Comparison of ENCODE assay signal across 19 mouse cellular contexts in the genomic region with DNA sequence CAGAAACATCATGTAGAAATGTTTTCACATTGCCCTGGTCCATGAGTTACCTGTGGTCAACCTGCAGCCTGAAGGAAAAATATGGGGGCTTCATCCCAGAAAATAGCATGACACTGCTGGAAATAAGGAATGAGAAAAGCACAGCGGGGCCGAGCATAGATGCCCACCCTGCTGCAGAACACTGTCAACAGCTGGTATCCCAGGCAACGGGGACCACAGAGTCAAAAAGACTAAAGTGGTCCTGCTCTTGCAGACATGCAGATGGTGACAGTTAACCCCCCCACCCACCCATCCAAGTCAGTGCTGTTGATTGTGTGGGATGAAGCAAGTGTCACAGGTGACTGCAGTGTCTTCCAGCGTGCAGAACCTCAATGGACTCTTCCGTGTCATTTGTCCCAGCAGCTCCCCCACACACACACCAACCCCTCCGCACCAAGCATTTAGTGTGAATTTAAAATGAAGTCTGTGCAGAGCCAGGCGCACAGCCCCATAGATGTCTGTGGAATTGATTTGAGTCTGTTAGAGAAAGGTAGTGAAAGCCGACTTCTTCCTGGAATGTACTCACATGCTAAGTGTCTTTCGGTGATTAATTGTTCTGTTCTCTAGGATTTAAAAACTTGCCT.
DNase-seq lines count a peak whose midpoint lies in the region; ATAC-seq and TF ChIP-seq lines count a peak whose summit lies in the region.
"Had no signal": no experiment of that assay in that cellular context is flagged by ENCODE, and none has a peak within 500 bp of the region (broad histone marks: within the 10 kb centered on the region; RNA-seq: fewer than 3 reads in every experiment).

No protein-coding gene starts in this region.

- H3K9ac ChIP-seq in forebrain, embryonic 16.5 days (replicated peaks; ENCODE audit: low read depth, low read length), result no peak overlapping the region
- no peak overlapping the region for H3K9ac ChIP-seq in forebrain, embryonic 11.5 days (ENCODE audit: low read length)
- H3K9ac ChIP-seq in hindbrain, embryonic 14.5 days, result no peak overlapping the region
- no peak overlapping the region for H3K9ac ChIP-seq in midbrain, postnatal 0 days (replicated peaks; ENCODE audit: low read length, poor library complexity, severe bottlenecking)
- H3K9ac ChIP-seq: embryonic facial prominence, embryonic 13.5 days; heart, embryonic 12.5 days; liver, embryonic 13.5 days; lung, embryonic 14.5 days had no signal

- H3K27ac ChIP-seq in forebrain, embryonic 16.5 days (ENCODE audit: low read length), result no peak overlapping the region
- H3K27ac ChIP-seq in forebrain, embryonic 11.5 days (ENCODE audit: low read depth, low read length), result no peak overlapping the region
- peak overlapping the region; percentile 46; the same call in 1 of the 2 replicates for H3K27ac ChIP-seq in layer of hippocampus, adult 2 months
- H3K27ac ChIP-seq in hindbrain, embryonic 14.5 days, result no peak overlapping the region
- no peak overlapping the region for H3K27ac ChIP-seq in midbrain, postnatal 0 days (ENCODE audit: low read depth, low read length)
- H3K27ac ChIP-seq: embryonic facial prominence, embryonic 13.5 days; left cerebral cortex, adult 2 months; liver, embryonic 13.5 days had no signal

- H3K9me3 ChIP-seq in forebrain, embryonic 16.5 days (ENCODE audit: control insufficient read depth, low read length), result no peaks in the 10 kb centered on the region
- no peaks in the 10 kb centered on the region for H3K9me3 ChIP-seq in forebrain, embryonic 11.5 days (ENCODE audit: control insufficient read depth, low read length)
- H3K9me3 ChIP-seq in hindbrain, embryonic 14.5 days (ENCODE audit: control insufficient read depth, low read length), result no peaks in the 10 kb centered on the region
- no peaks in the 10 kb centered on the region for H3K9me3 ChIP-seq in midbrain, postnatal 0 days (ENCODE audit: low read length)
- H3K9me3 ChIP-seq: embryonic facial prominence, embryonic 13.5 days; heart, embryonic 12.5 days; liver, embryonic 13.5 days had no signal

- H3K4me1 ChIP-seq in forebrain, embryonic 16.5 days (replicated peaks; ENCODE audit: control insufficient read depth, insufficient read depth, low read length), result peaks cover 26% of the 10 kb centered on the region
- no peaks in the 10 kb centered on the region for H3K4me1 ChIP-seq in forebrain, embryonic 11.5 days (replicated peaks; ENCODE audit: control insufficient read depth, insufficient read depth, low read length)
- H3K4me1 ChIP-seq in hindbrain, embryonic 14.5 days (replicated peaks; ENCODE audit: control insufficient read depth, insufficient read depth, low read length), result 0 out of 2 replicates have a peak, but pooled peaks cover 4% of the 10 kb centered on the region
- no peaks in the 10 kb centered on the region for H3K4me1 ChIP-seq in midbrain, postnatal 0 days (ENCODE audit: insufficient read depth, low read length)
- H3K4me1 ChIP-seq: heart, embryonic 12.5 days; liver, embryonic 13.5 days had no signal

- ATAC-seq in forebrain, embryonic 16.5 days, result peak; percentile 62
- no peak for ATAC-seq in forebrain, embryonic 11.5 days (replicated peaks; ENCODE audit: low FRiP score)
- peak; percentile 34; the same call in 1 of the 2 replicates for ATAC-seq in hindbrain, embryonic 14.5 days (ENCODE audit: low FRiP score)
- no peak for ATAC-seq in midbrain, postnatal 0 days (ENCODE audit: low FRiP score)
- ATAC-seq: CD4-positive, CD25-positive, alpha-beta regulatory T cell, adult 4 months; intestine, postnatal 0 days had no signal

- DNase-seq in forebrain, embryonic 11.5 days (ENCODE audit: low spot score), result no peak
- no peak for DNase-seq in layer of hippocampus, adult 2 months (ENCODE audit: low spot score in 2 of 2)
- DNase-seq in layer of hippocampus, postnatal 25 days (ENCODE audit: extremely low spot score in 1 of 2, low spot score in 1 of 2), result no peak
- no peak for DNase-seq in hindbrain, embryonic 14.5 days (ENCODE audit: low spot score)
- peak; percentile 24 for DNase-seq in midbrain, postnatal 0 days (ENCODE audit: low spot score)
- DNase-seq in adrenal gland, postnatal 36 days, result no peak
- DNase-seq: gastrocnemius, postnatal 10 days; heart, postnatal 10 days; kidney, postnatal 36 days; liver, embryonic 13.5 days; thymus, postnatal 14 days had no signal

- no peaks in the 10 kb centered on the region for H3K36me3 ChIP-seq in forebrain, embryonic 16.5 days (ENCODE audit: control insufficient read depth, insufficient read depth)
- no peaks in the 10 kb centered on the region for H3K36me3 ChIP-seq in forebrain, embryonic 11.5 days (ENCODE audit: control insufficient read depth, insufficient read depth, low read length)
- H3K36me3 ChIP-seq in hindbrain, embryonic 14.5 days (replicated peaks; ENCODE audit: control insufficient read depth, insufficient read depth), result no peaks in the 10 kb centered on the region
- H3K36me3 ChIP-seq in midbrain, postnatal 0 days (ENCODE audit: insufficient read depth, low read length), result no peaks in the 10 kb centered on the region
- H3K36me3 ChIP-seq: embryonic facial prominence, embryonic 13.5 days; heart, embryonic 12.5 days; liver, embryonic 13.5 days had no signal

- no peaks in the 10 kb centered on the region for H3K27me3 ChIP-seq in forebrain, embryonic 16.5 days (replicated peaks; ENCODE audit: control insufficient read depth, insufficient read depth, low read length)
- no peaks in the 10 kb centered on the region for H3K27me3 ChIP-seq in forebrain, embryonic 11.5 days (ENCODE audit: control insufficient read depth, insufficient read depth, low read length)
- no peaks in the 10 kb centered on the region for H3K27me3 ChIP-seq in hindbrain, embryonic 14.5 days (ENCODE audit: control insufficient read depth, insufficient read depth, low read length)
- no peaks in the 10 kb centered on the region for H3K27me3 ChIP-seq in midbrain, postnatal 0 days (ENCODE audit: insufficient read depth, low read length)
- H3K27me3 ChIP-seq: embryonic facial prominence, embryonic 13.5 days; heart, embryonic 12.5 days; liver, embryonic 13.5 days had no signal

- no peak overlapping the region for H3K4me3 ChIP-seq in forebrain, embryonic 16.5 days (replicated peaks; ENCODE audit: low read length)
- no peak overlapping the region for H3K4me3 ChIP-seq in forebrain, embryonic 11.5 days (ENCODE audit: low read depth, low read length)
- no peak overlapping the region for H3K4me3 ChIP-seq in layer of hippocampus, adult 2 months
- H3K4me3 ChIP-seq in hindbrain, embryonic 14.5 days (replicated peaks; ENCODE audit: low read length), result no peak overlapping the region
- no peak overlapping the region for H3K4me3 ChIP-seq in midbrain, postnatal 0 days (ENCODE audit: low read depth, low read length)
- H3K4me3 ChIP-seq: embryonic facial prominence, embryonic 13.5 days; erythroblast, embryonic 14.5 days; heart, embryonic 12.5 days; left cerebral cortex, adult 2 months; liver, embryonic 13.5 days had no signal

- WGBS in forebrain, embryonic 16.5 days, result 45% methylated on average over 9 of the region's 9 CpGs
- 88% methylated on average over 9 of the region's 9 CpGs for WGBS in forebrain, embryonic 11.5 days
- 58% methylated on average over 9 of the region's 9 CpGs for WGBS in hindbrain, embryonic 14.5 days
- 69% methylated on average over 9 of the region's 9 CpGs for WGBS in midbrain, postnatal 0 days

- no peak for TF ChIP-seq CTCF in layer of hippocampus, adult 2 months (conservative IDR thresholded peaks at IDR 0.05)
- no peak for TF ChIP-seq CTCF in midbrain, postnatal 0 days (IDR thresholded peaks at IDR 0.05)

- no peak overlapping the region for H3K4me2 ChIP-seq in forebrain, embryonic 16.5 days (ENCODE audit: low read length)
- no peak overlapping the region for H3K4me2 ChIP-seq in forebrain, embryonic 11.5 days (ENCODE audit: low read depth, low read length, severe bottlenecking)
- H3K4me2 ChIP-seq in hindbrain, embryonic 14.5 days (replicated peaks), result no peak overlapping the region
- no peak overlapping the region for H3K4me2 ChIP-seq in midbrain, postnatal 0 days (ENCODE audit: low read depth, low read length, poor library complexity, severe bottlenecking)
- H3K4me2 ChIP-seq: embryonic facial prominence, embryonic 13.5 days; heart, embryonic 12.5 days; liver, embryonic 13.5 days; lung, embryonic 14.5 days had no signal

Comparison
In these comparisons a context has a peak if more than half of its experiments do, and no peak if none do; other contexts are left out.
1. ATAC-seq: peak in forebrain, embryonic 16.5 days (single experiment) and hindbrain, embryonic 14.5 days (single experiment); none in forebrain, embryonic 11.5 days (single experiment) and midbrain, postnatal 0 days (single experiment).